Mouse (Mus musculus) midbrain, embryonic 16.5 days (tissue): ENCODE measurements at regions not wholly inside any gene's neighbourhood (a gene's known extent, or its start where the extent isn't known, plus 50 kb on each side); places are given as distances from the start of the nearest gene placed in this dataset.
A peak's percentile ranks its signal among the peaks of the same experiment; 100 is the strongest.

Experiments used
- ATAC-seq: fragments of 200-750 bp; cut with Nextera tagmentation; 2 replicates; pipeline ENCODE4 v1.8.0; 2017; ENCODE audit warnings: moderate TSS enrichment
- H3K27ac ChIP-seq: fragments of 300-500 bp; sonication (generic); 2 replicates; pipeline ENCODE4 v1.5.1; 2014; ENCODE audit warnings: mild to moderate bottlenecking, low read length, mixed read lengths
- H3K27me3 ChIP-seq: fragments of 300-500 bp; sonication (generic); 2 replicates; pipeline ENCODE4 v1.6.1; 2014; ENCODE audit warnings: low read depth, low read length, mixed read lengths; ENCODE audit not compliant: control insufficient read depth, insufficient read depth
- H3K36me3 ChIP-seq: fragments of 300-500 bp; sonication (generic); 2 replicates; pipeline ENCODE4 v1.6.1; 2014; ENCODE audit warnings: mild to moderate bottlenecking, low read length, moderate library complexity, mixed read lengths; ENCODE audit not compliant: control insufficient read depth, insufficient read depth
- H3K4me1 ChIP-seq: fragments of 300-500 bp; sonication (generic); 2 replicates; pipeline ENCODE4 v1.6.1; 2014; ENCODE audit warnings: mild to moderate bottlenecking, low read length, mixed read lengths; ENCODE audit not compliant: control insufficient read depth, insufficient read depth
- H3K4me2 ChIP-seq: fragments of 300-500 bp; sonication (generic); 2 replicates; pipeline ENCODE4 v1.6.1; 2014; ENCODE audit warnings: mild to moderate bottlenecking, low read length, mixed read lengths
- H3K4me3 ChIP-seq: fragments of 300-500 bp; sonication (generic); 2 replicates; pipeline ENCODE4 v1.5.1; 2014; ENCODE audit warnings: low read depth, mild to moderate bottlenecking, low read length, moderate library complexity, mixed read lengths
- H3K9ac ChIP-seq: fragments of 300-500 bp; sonication (generic); 2 replicates; pipeline ENCODE4 v1.6.1; 2014; ENCODE audit warnings: low read depth, low read length, mixed read lengths
- H3K9me3 ChIP-seq: fragments of 300-500 bp; sonication (generic); replicated peaks from 2 replicates; pipeline ENCODE4 v1.6.1; 2014; ENCODE audit warnings: mild to moderate bottlenecking, low read length, mixed read lengths; ENCODE audit not compliant: control insufficient read depth, poor library complexity, severe bottlenecking
- WGBS: fragments of 180-500 bp; shearing (Covaris S2); extraction: QIAGEN DNeasy Blood & Tissue Kit; methylation state at CpG from one replicate; pipeline ENCODE4 v1.1.7; 2014; 5-methylcytosine and 5-hydroxymethylcytosine counted together

GRCm38 (mm10) chr6:59556668-59557310, 130.7 kb upstream of the Gprin3 start:
- Histone ChIP-seq H3K9me3 (no peaks in the 10 kb centered on the region), H3K27ac (no peak overlapping the region), H3K27me3 (no peaks in the 10 kb centered on the region), H3K4me1 (no peaks in the 10 kb centered on the region), H3K9ac (no peak overlapping the region), H3K36me3 (no peaks in the 10 kb centered on the region), H3K4me3 (no peak overlapping the region), H3K4me2 (no peak overlapping the region)
- no peak for ATAC-seq
- WGBS = 89% methylated on average over 1 of the region's 1 CpGs

- no peak overlapping the region for H3K27ac ChIP-seq
- 66% methylated on average over 2 of the region's 2 CpGs for WGBS
- no peak overlapping the region for H3K4me3 ChIP-seq
- H3K9me3 ChIP-seq = no peaks in the 10 kb centered on the region
- ATAC-seq = no peak
- H3K4me1 ChIP-seq = no peaks in the 10 kb centered on the region
- no peaks in the 10 kb centered on the region for H3K27me3 ChIP-seq
- no peak overlapping the region for H3K9ac ChIP-seq
- H3K36me3 ChIP-seq = no peaks in the 10 kb centered on the region
- no peak overlapping the region for H3K4me2 ChIP-seq
Measured at GRCm38 (mm10) chr6:59537025-59537424, 110.9 kb upstream of the Gprin3 start.

- Histone ChIP-seq H3K9me3 (no peaks in the 10 kb centered on the region), H3K4me2 (no peak overlapping the region), H3K27me3 (no peaks in the 10 kb centered on the region), H3K4me1 (no peaks in the 10 kb centered on the region), H3K27ac (no peak overlapping the region), H3K9ac (no peak overlapping the region), H3K4me3 (no peak overlapping the region), H3K36me3 (no peaks in the 10 kb centered on the region)
- WGBS = 80% methylated on average over 1 of the region's 1 CpGs
- no peak for ATAC-seq
Measured at GRCm38 (mm10) chr6:59524940-59525265, 98.8 kb upstream of the Gprin3 start.

GRCm38 (mm10) chr6:59524095-59524939, 98.2 kb upstream of the Gprin3 start:
- Histone ChIP-seq H3K4me3 (no peak overlapping the region), H3K27ac (no peak overlapping the region), H3K27me3 (no peaks in the 10 kb centered on the region), H3K4me1 (no peaks in the 10 kb centered on the region), H3K4me2 (no peak overlapping the region), H3K9me3 (no peaks in the 10 kb centered on the region), H3K36me3 (no peaks in the 10 kb centered on the region), H3K9ac (no peak overlapping the region)
- 96% methylated on average over 1 of the region's 1 CpGs for WGBS
- ATAC-seq = no peak

GRCm38 (mm10) chr6:59522960-59523359, 96.9 kb upstream of the Gprin3 start:
- H3K27ac ChIP-seq = no peak overlapping the region
- H3K9me3 ChIP-seq = no peaks in the 10 kb centered on the region
- H3K36me3 ChIP-seq = no peaks in the 10 kb centered on the region
- H3K4me1 ChIP-seq = no peaks in the 10 kb centered on the region
- H3K27me3 ChIP-seq = no peaks in the 10 kb centered on the region
- H3K9ac ChIP-seq = no peak overlapping the region
- H3K4me2 ChIP-seq = no peak overlapping the region
- ATAC-seq = no peak
- no peak overlapping the region for H3K4me3 ChIP-seq

GRCm38 (mm10) chr6:59500818-59501217, 74.7 kb upstream of the Gprin3 start:
- Histone ChIP-seq H3K9ac (no peak overlapping the region), H3K4me2 (no peak overlapping the region), H3K4me1 (no peaks in the 10 kb centered on the region), H3K9me3 (no peaks in the 10 kb centered on the region), H3K27me3 (no peaks in the 10 kb centered on the region), H3K36me3 (no peaks in the 10 kb centered on the region), H3K4me3 (no peak overlapping the region), H3K27ac (no peak overlapping the region)
- 51% methylated on average over 1 of the region's 1 CpGs for WGBS
- no peak for ATAC-seq

- 60% methylated on average over 1 of the region's 1 CpGs for WGBS
Measured at GRCm38 (mm10) chr6:59498800-59499199, 72.7 kb upstream of the Gprin3 start.

GRCm38 (mm10) chr6:59498079-59498478, 72.0 kb upstream of the Gprin3 start:
- 36% methylated on average over 7 of the region's 7 CpGs for WGBS
- H3K4me2 ChIP-seq = no peak overlapping the region
- no peak overlapping the region for H3K9ac ChIP-seq
- H3K27ac ChIP-seq = no peak overlapping the region
- no peaks in the 10 kb centered on the region for H3K36me3 ChIP-seq
- no peak overlapping the region for H3K4me3 ChIP-seq
- ATAC-seq = peak; percentile 70; the same call in 1 of the 2 replicates
- H3K9me3 ChIP-seq = no peaks in the 10 kb centered on the region
- no peaks in the 10 kb centered on the region for H3K27me3 ChIP-seq
- no peaks in the 10 kb centered on the region for H3K4me1 ChIP-seq

More at GRCm38 (mm10) chr6:59498800-59499199, 72.7 kb upstream of the Gprin3 start:
- no peak for ATAC-seq
- Histone ChIP-seq H3K9me3 (no peaks in the 10 kb centered on the region), H3K27ac (no peak overlapping the region), H3K4me3 (no peak overlapping the region), H3K36me3 (no peaks in the 10 kb centered on the region), H3K27me3 (no peaks in the 10 kb centered on the region), H3K9ac (no peak overlapping the region), H3K4me2 (no peak overlapping the region), H3K4me1 (no peaks in the 10 kb centered on the region)

GRCm38 (mm10) chr6:59489001-59489575, 63.0 kb upstream of the Gprin3 start:
- Histone ChIP-seq H3K4me1 (no peaks in the 10 kb centered on the region; the same call in 1 of the 2 replicates), H3K9me3 (no peaks in the 10 kb centered on the region), H3K4me3 (no peak overlapping the region), H3K27me3 (no peaks in the 10 kb centered on the region), H3K4me2 (no peak overlapping the region), H3K27ac (no peak overlapping the region), H3K36me3 (no peaks in the 10 kb centered on the region), H3K9ac (no peak overlapping the region)
- no peak; the same call in 1 of the 2 replicates for ATAC-seq
- WGBS = 74% methylated on average over 3 of the region's 3 CpGs
